Mouse (Mus musculus) right cerebral cortex, adult 2 months (tissue): ENCODE data around the gene Creld1.
A peak's percentile ranks its signal among the peaks of the same experiment; 100 is the strongest.

Source experiments
- DNase-seq, 2 experiments: peaks; one replicate each; pipeline ENCODE4 v3.0.0; 2021 to 2022; ENCODE audit warnings: low spot score in 2 of 2

The Creld1 gene

DNA sequence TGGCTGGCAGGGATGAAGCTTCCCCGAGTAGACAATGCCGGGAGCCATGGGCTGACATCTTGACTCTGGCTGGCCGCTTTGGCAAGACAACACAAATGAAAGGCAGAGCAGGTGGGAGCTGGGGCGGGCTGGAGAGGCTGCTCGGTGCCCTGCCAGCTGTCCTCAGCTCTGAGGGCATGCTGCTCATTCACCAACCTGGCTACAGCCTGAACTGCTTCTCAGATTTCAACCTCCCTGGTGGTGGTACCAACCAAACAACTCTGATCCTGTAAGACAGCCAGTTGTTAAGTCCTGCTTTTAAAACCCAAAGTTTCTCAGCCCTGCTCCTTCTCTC, 25.8 kb downstream of the Creld1 start:
- DNase-seq = no peak

DNA sequence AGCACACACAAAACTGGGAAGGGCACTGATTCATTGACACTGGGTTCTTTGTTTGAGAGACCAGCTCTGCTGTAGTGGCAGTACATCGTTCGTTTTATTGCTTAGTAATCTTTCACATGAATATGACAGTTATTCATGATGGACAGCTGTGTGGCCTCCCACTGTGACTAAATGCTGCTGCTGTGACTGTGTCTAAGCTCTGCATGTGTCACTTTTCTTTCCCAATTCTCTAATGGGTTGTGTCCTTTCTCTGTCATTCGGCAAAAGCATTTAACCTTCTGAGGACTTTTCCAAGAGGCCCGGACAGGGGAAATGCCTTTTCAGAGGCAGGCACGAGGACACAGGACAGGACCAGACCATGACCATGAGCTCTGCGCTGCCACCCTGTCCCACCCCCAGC, 30.8 kb downstream of the Creld1 start:
- no peak for DNase-seq

DNA sequence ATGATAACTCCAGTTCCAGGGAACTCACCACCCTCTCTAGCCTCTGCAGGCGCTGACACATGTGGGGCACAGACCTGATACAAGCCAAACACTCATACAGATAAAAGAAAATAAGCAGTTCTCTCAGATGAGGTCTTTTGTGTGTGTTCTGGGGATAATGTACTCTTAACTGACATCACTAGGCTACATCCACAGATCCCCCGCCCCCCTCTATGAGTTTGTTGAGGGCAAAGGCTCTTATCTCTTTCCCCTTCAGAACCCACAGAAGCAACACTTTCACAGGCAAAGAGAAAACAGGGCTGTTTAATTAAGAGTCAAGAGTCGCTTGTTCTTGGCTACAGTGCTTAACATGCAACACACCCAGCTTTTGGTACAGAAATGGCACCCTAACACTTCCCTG, 31.5 kb downstream of the Creld1 start:
- DNase-seq = no peak

DNA sequence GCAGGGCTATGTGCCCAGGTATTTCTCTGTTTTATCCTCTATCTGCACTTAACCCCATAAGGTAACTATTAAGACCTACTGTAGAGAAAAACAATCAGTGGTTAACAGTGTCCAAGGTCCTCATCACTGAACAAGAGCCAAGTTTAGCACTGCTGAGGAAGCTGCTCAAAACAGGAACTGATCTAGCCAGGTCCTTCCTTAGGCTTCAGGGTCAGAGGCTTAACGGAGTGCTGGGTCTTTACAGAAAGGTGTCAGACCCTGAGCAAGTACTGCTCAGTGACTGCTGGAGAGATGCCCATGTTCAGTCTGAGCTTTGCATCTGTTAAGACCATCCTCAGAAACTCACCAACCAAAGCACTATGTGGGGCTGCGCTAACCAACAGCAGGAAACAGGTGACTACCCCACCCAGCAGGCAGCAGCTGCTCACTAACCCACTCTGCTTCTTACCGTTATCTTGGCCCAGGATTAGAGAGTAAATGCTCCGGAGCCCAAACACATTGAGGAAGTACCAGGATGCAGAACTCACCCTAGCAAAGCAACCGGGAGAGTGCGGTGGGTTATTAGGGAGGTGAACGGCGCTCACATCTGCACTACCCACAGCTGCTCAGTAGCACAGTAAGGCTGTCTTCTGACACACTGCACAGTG, 34.5 kb downstream of the Creld1 start:
- no peak for DNase-seq

DNA sequence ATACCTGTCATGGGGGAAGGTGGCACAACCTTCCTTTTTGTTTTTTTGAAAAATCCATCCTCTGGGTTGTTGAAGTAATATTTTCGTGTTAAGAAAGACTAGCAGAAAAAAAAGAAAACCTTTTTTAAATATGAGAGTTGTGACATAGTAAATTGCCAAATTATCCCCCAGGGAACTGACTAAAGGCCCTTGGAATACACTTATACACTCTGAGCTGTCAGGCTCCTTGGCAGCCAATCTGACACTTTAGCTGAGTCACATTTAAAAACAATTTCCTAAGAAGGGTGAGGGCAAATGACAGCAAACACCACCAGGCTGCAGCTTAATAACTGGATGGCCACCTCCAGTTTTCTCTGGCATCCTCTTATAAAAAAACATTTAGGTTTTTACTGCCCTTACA, 39.2 kb downstream of the Creld1 start:
- no peak for DNase-seq

DNA sequence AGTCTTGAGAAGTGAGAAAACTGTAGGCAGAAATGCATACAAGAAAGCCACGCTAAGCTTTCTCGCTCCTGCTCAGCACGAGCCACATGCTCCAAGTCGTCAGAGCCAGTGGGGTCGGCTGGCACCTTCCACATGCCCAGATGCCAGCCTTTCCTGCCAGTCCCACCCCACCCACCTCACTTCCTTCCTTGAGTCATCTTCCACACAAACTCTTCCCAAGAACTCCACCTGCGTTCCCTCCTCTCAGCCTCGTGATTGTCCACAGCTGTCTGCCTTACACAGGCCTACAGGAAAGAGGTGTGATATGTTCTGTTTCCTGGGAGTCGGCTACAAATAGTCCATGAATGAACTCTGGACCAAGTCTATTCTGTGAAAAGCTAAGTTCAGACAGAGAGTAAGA, 40.3 kb downstream of the Creld1 start:
- peak; percentile 43 to 50 for DNase-seq

DNA sequence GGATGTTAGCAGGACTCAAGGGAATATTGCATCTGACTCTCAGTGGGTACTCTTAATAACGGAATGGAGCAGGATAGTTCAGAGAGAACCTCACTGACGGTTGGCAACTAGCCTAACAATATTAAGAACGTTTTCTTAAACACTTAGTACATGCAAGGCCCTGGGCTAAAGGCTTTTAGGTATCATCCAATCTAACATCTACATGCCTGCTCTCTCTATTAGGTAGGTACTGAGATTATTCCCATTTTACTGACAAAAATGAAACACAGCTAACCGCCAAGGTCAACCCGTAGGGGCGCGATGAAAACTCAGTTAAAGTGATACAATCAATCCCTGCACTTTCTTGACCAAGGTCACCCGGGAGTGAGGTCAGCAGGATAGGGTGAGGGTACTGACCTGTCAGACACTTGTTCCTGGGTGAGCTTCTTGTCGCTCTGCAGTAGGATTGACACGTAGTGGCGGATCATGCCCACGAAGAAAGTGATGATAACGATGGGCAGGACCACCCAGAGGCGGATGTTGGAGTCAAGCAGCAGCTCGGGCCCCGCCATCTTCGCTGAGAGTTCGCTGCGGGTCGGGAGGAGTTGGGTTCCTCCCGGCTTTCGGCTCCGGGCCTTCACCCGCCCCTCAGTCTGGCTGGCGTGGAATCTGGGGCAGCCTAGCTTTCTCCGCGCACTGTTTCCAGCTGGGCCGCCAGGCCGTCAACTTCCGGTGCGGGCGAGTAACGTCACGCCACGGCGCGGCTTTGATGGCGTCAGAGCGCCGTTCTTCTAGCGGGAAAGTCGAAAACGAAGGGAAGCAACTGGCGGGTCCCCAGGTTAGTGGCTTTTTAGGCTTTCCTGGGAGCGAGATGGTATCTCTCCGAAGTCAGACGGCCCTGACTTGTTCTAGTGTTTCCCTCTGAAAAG, 48.1 kb downstream of the Creld1 start, which contains the start of the genes Emc3 and Fancd2:
TSS of gene Emc3 (minus strand) at position 721 of the 908 bp plus-strand sequence.
TSS of gene Fancd2 (plus strand) at position 751 of the 908 bp plus-strand sequence.
- peak; percentile 95 to 96 for DNase-seq

DNA sequence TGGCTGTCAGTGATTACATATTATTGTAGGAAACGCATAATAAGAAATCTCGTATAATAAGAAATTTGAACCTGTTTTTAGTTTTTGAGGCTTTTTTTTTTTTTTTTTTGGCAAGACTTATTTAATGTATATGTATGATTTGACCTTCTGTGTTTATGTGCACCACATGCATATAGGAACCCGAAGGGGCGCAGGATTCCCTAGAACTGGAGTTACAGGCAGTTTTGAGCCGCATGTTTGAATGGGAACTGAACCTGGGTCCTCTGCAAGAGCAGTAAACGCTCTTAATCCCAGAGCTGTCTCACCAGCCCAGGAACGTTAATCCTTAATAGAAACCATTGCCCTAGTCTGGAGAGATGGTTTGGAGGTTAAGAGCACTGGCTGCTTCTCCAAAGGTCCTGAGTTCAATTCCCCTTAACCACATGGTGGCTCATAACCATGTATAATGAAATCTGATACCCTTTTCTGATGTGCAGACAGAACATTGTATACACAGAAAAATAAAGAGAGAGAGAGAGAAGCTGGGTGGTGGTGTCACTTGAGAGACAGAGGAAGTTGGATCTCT, 48.8 kb downstream of the Creld1 start:
- DNase-seq = no peak

DNA sequence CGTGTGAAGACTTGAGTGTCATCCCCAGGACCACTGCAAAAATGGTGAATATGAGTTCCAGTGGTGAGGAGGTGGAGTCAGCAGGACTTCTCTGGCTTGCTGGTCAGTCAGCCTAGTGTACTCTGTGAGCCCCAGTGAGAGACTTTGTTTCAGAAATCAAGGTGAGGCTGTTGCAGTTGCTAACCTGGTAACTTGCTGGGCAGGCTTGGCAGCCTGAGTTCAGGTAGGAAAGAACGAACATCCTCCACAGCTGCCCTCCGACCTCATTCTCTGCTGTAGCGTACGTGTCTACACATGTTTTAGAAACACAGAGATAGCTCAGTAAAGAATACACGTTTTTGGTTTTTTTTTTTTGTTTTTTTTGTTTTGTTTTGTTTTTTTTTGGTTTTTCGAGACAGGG, 51.8 kb downstream of the Creld1 start:
- DNase-seq = no peak

DNA sequence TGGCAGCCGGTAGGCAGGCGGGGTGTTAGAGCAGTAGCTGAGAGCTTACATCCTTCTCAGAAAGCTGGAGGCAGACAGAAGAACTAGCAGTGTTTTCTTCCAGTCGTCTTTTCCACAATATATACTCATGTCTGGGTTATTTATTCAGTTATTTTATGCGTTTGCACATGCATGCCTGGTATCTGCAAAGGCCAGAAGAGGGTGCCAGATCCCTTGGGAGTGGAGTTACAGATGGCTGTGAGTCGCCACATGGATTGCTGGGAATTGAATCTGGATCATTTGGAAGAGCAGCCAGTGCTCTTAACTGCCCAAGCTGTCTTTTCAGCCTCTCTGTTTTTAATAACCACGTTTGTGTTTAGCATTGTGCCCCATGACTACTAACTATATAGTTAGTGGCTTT, 58.5 kb downstream of the Creld1 start:
- no peak for DNase-seq
